Mouse (Mus musculus): ENCODE results near the gene Gm20425. TPM values are rescaled to one million over a fixed set of nuclear protein-coding genes. Genes with fewer than 3 reads are reported as not detected.

Gene Gm20425
- polyA plus RNA-seq, 1 experiment from 2014 or later = not detected

DNA sequence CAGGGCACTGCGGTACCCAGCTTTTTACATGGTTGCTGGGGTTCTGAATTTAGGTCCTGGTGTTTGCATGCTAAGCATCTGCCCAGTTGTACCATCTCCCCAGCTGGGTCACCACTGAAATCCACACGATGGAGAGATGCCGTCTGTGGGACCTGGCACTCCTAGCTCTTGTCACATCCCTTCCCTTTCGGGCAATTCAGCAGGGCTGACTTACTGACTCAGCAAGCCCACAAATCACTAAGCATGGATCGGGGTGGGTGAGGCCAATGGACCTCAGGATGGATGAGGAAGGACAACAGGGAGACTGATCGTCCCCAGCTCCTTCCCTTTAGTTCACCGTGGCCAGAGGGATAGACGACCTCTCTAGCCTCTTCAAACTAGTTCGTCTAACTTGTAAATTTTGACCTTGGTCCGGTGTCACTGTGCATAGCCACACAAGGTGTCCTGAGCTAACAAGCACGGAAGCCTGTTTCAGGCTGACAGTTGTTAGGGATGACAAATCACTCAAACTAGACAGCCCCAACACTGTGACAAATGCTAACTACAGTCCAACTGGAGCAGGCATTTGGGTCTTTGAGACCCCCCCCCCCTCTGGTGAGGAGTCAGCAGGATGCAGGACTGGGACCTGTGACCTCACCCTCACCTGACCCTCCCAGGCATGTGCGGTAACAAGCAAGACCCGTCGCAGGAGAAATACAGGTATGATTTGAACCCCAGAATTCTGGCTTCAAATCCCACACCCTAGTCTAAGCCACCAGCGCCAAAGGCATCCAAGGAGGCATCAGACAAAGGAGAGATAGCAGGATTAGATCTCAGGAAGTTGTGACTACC, 855 bp downstream of the Gm20425 start:
- Histone ChIP-seq H3K27ac (replicated peaks; ENCODE audit: low read depth, low read length) (no peak overlapping the region), H3K36me3 (ENCODE audit: control insufficient read depth, insufficient read depth, low read length) (no peaks in the 10 kb centered on the region), H3K4me2 (ENCODE audit: low read depth, severe bottlenecking) (no peak overlapping the region), H3K9me3 (ENCODE audit: control insufficient read depth, low read length) (no peaks in the 10 kb centered on the region; the same call in 1 of the 2 replicates), H3K4me3 (ENCODE audit: low read depth, low read length) (no peak overlapping the region), H3K9ac (ENCODE audit: low read length) (no peak overlapping the region), H3K27me3 (ENCODE audit: control insufficient read depth, insufficient read depth, low read length) (no peaks in the 10 kb centered on the region), H3K4me1 (ENCODE audit: control insufficient read depth, insufficient read depth, low read length) (no peaks in the 10 kb centered on the region)
- ATAC-seq (ENCODE audit: insufficient number of reproducible peaks, low FRiP score, low TSS enrichment, low read depth) = no peak
- no peak for DNase-seq (ENCODE audit: low spot score)
- 85% methylated on average over 15 of the region's 15 CpGs for WGBS

DNA sequence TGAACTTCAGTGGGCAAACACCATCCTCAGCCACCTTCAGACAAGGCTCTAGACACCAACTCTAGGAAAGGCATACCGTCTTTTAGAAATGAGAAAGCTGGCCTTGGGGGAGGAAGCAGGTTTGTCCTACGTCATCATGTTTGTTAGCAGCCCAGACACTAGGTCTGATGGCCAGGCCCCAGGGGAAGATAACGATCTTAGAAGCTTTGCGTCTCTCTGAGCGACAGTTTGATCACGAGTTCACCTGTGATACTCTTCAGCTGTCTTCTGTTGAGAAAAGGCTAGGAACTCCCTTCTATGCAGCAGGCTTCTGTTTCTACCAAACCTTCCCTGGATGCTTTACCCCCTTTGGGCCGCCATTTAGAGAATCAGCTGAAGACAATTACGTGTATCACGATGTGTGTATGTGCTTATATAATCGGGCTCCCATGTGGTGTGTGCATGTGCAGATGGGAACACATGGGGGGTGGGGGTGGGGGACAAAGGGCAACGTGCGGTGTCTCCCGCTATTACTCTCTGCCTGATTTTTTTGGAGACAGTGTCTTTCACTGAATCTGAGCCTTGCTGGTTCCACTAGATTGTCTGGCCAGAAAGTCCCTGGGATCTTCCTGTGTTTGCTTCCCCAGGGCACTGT, 1.6 kb downstream of the Gm20425 start:
- ATAC-seq (ENCODE audit: insufficient number of reproducible peaks, low FRiP score, low TSS enrichment, low read depth) (no peak), DNase-seq (ENCODE audit: low spot score) (no peak)
- Histone ChIP-seq H3K27me3 (ENCODE audit: control insufficient read depth, insufficient read depth, low read length) (no peaks in the 10 kb centered on the region), H3K27ac (replicated peaks; ENCODE audit: low read depth, low read length) (no peak overlapping the region), H3K4me1 (ENCODE audit: control insufficient read depth, insufficient read depth, low read length) (no peaks in the 10 kb centered on the region), H3K4me2 (ENCODE audit: low read depth, severe bottlenecking) (no peak overlapping the region), H3K9me3 (ENCODE audit: control insufficient read depth, low read length) (no peaks in the 10 kb centered on the region; the same call in 1 of the 2 replicates), H3K9ac (ENCODE audit: low read length) (no peak overlapping the region), H3K36me3 (ENCODE audit: control insufficient read depth, insufficient read depth, low read length) (no peaks in the 10 kb centered on the region), H3K4me3 (ENCODE audit: low read depth, low read length) (no peak overlapping the region)
- 81% methylated on average over 13 of the region's 13 CpGs for whole genome bisulfite sequencing

DNA sequence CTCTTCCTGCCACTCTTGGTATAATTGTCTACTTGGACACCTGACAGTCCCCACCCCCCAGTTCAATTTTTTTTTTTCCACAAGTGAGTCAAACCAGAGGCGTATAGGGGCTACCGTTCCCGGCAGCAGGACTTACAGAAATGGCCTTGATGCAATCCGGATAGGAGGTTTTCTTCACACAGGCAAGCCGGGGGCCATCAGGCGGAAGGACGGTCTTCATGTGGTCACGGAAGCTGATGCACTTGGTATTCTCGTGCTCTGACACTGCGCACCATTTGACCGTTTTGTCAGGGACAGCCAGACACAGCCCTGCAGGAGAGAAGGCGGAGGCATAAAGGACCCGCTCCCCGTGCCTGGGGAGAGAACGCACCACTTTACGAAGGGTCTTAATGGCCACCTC, 2.3 kb downstream of the Gm20425 start:
- Histone ChIP-seq H3K4me2 (ENCODE audit: low read depth, severe bottlenecking) (no peak overlapping the region), H3K27ac (replicated peaks; ENCODE audit: low read depth, low read length) (no peak overlapping the region), H3K9ac (ENCODE audit: low read length) (no peak overlapping the region), H3K4me3 (ENCODE audit: low read depth, low read length) (no peak overlapping the region), H3K27me3 (ENCODE audit: control insufficient read depth, insufficient read depth, low read length) (no peaks in the 10 kb centered on the region), H3K4me1 (ENCODE audit: control insufficient read depth, insufficient read depth, low read length) (no peaks in the 10 kb centered on the region), H3K36me3 (ENCODE audit: control insufficient read depth, insufficient read depth, low read length) (no peaks in the 10 kb centered on the region), H3K9me3 (ENCODE audit: control insufficient read depth, low read length) (no peaks in the 10 kb centered on the region; the same call in 1 of the 2 replicates)
- ATAC-seq (ENCODE audit: insufficient number of reproducible peaks, low FRiP score, low TSS enrichment, low read depth) (no peak), DNase-seq (ENCODE audit: low spot score) (no peak)
- 87% methylated on average over 16 of the region's 16 CpGs for WGBS

DNA sequence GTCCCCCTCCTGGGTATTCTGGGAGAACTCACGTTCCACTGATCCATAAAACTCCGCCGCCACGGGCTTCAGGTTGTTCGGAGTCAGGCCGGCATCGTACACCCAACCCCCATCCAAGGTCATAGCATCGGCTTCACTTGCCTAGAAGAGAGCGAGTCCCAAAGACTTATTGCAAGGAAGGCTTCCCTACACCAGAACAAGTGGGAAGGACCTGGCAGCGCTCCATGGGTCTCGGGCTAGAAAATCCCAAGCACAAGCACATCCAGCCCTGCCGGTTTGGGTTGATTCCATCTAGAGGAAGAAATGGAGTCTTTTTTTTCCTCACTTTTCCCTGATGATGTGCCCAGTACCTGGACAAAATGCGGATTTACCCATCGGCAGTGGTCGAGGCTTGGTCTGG, 3.3 kb downstream of the Gm20425 start:
- Histone ChIP-seq H3K4me1 (ENCODE audit: control insufficient read depth, insufficient read depth, low read length) (no peaks in the 10 kb centered on the region), H3K9me3 (ENCODE audit: control insufficient read depth, low read length) (no peaks in the 10 kb centered on the region; the same call in 1 of the 2 replicates), H3K27me3 (ENCODE audit: control insufficient read depth, insufficient read depth, low read length) (no peaks in the 10 kb centered on the region), H3K36me3 (ENCODE audit: control insufficient read depth, insufficient read depth, low read length) (no peaks in the 10 kb centered on the region), H3K27ac (replicated peaks; ENCODE audit: low read depth, low read length) (no peak overlapping the region), H3K4me2 (ENCODE audit: low read depth, severe bottlenecking) (no peak overlapping the region), H3K9ac (ENCODE audit: low read length) (no peak overlapping the region), H3K4me3 (ENCODE audit: low read depth, low read length) (no peak overlapping the region)
- WGBS = 95% methylated on average over 15 of the region's 15 CpGs
- DNase-seq (ENCODE audit: low spot score) = no peak
- ATAC-seq (ENCODE audit: insufficient number of reproducible peaks, low FRiP score, low TSS enrichment, low read depth) = no peak

DNA sequence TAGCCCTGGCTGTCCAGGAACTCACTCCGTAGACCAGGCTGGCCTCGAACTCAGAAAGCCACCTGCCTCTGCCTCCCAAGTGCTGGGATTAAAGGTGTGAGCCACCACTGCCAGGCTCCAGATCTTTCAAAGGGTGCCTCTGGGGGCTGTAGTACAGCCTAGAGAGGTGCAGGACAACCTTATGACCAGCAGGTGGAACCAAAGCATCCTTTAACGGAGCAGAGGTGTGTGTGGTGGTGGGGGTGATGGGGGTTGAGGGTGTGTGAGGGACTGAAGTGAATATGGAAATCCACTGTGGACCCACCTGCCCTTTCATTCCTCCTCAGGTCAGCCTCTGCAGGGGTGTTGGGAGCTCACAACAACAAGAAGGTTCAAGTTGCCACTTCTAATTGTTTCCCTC, 4.6 kb downstream of the Gm20425 start:
- DNase-seq (ENCODE audit: low spot score) = no peak
- 63% methylated on average over 3 of the region's 3 CpGs for WGBS
- no peaks in the 10 kb centered on the region; the same call in 1 of the 2 replicates for H3K9me3 ChIP-seq (ENCODE audit: control insufficient read depth, low read length)

DNA sequence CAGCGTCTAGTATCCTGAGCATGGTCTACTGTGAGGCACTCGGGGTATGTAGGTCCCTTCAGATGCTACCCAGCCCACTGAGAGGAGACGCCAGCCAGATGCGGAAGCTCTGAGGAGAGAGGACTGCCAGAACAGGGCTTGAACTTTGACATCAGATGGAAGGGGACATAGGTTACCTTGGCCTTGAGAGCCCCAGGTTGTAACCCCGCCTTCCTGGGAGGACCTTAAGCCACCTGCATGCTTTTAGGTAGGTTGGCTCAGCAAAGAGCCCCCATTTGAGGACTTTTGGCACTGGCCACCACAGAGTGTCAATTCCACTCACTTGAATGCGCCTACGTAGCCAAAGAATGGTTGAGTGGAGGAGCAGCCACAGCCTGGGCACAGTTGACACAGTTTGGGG, 5.4 kb downstream of the Gm20425 start:
- H3K36me3 ChIP-seq (ENCODE audit: control insufficient read depth, insufficient read depth, low read length) = no peaks in the 10 kb centered on the region
- no peak overlapping the region for H3K27ac ChIP-seq (replicated peaks; ENCODE audit: low read depth, low read length)
- 88% methylated on average over 7 of the region's 7 CpGs for WGBS
- ATAC-seq (ENCODE audit: insufficient number of reproducible peaks, low FRiP score, low TSS enrichment, low read depth) = no peak
- no peaks in the 10 kb centered on the region; the same call in 1 of the 2 replicates for H3K9me3 ChIP-seq (ENCODE audit: control insufficient read depth, low read length)
- H3K4me2 ChIP-seq (ENCODE audit: low read depth, severe bottlenecking) = no peak overlapping the region
- no peaks in the 10 kb centered on the region for H3K27me3 ChIP-seq (ENCODE audit: control insufficient read depth, insufficient read depth, low read length)
- H3K4me3 ChIP-seq (ENCODE audit: low read depth, low read length) = no peak overlapping the region
- H3K9ac ChIP-seq (ENCODE audit: low read length) = no peak overlapping the region
- H3K4me1 ChIP-seq (ENCODE audit: control insufficient read depth, insufficient read depth, low read length) = no peaks in the 10 kb centered on the region
- DNase-seq (ENCODE audit: low spot score) = no peak

More for the DNA sequence above, 4.6 kb downstream of the Gm20425 start:
- no peak overlapping the region for H3K4me3 ChIP-seq (ENCODE audit: low read depth, low read length)
- no peaks in the 10 kb centered on the region for H3K36me3 ChIP-seq (ENCODE audit: control insufficient read depth, insufficient read depth, low read length)
- H3K4me2 ChIP-seq (ENCODE audit: low read depth, severe bottlenecking) = no peak overlapping the region
- ATAC-seq (ENCODE audit: insufficient number of reproducible peaks, low FRiP score, low TSS enrichment, low read depth) = no peak
- H3K27ac ChIP-seq (replicated peaks; ENCODE audit: low read depth, low read length) = no peak overlapping the region
- H3K27me3 ChIP-seq (ENCODE audit: control insufficient read depth, insufficient read depth, low read length) = no peaks in the 10 kb centered on the region
- H3K9ac ChIP-seq (ENCODE audit: low read length) = no peak overlapping the region
- no peaks in the 10 kb centered on the region for H3K4me1 ChIP-seq (ENCODE audit: control insufficient read depth, insufficient read depth, low read length)

DNA sequence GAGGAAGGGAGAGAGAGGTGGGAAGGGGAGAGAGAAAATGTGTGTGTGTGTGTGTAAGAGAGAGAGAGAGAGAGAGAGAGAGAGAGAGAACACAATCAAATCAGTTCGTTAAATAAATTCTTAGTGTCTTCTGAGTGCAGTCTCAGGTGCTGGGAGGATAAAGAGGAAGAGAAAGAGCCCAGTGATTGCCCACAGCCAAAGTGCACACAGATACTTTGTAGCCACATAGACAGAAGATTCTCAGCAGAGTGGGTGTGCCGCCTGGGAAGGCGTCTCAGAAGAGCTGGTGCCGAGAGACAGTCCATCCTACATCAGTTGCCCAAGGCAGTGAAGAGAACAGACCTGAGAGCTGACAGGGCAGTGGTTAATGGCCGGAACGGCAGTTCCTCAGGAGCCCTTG, 15.8 kb downstream of the Gm20425 start:
- H3K36me3 ChIP-seq (ENCODE audit: control insufficient read depth, insufficient read depth, low read length) = no peaks in the 10 kb centered on the region
- WGBS = 78% methylated on average over 6 of the region's 6 CpGs
- no peak overlapping the region for H3K4me3 ChIP-seq (ENCODE audit: low read depth, low read length)
- ATAC-seq (ENCODE audit: insufficient number of reproducible peaks, low FRiP score, low TSS enrichment, low read depth) = no peak
- H3K9ac ChIP-seq (ENCODE audit: low read length) = no peak overlapping the region
- H3K4me1 ChIP-seq (ENCODE audit: control insufficient read depth, insufficient read depth, low read length) = no peaks in the 10 kb centered on the region
- no peak overlapping the region for H3K4me2 ChIP-seq (ENCODE audit: low read depth, severe bottlenecking)
- no peak overlapping the region for H3K27ac ChIP-seq (replicated peaks; ENCODE audit: low read depth, low read length)
- no peak for DNase-seq (ENCODE audit: low spot score)
- H3K27me3 ChIP-seq (ENCODE audit: control insufficient read depth, insufficient read depth, low read length) = no peaks in the 10 kb centered on the region; the same call in 1 of the 2 replicates
- no peaks in the 10 kb centered on the region for H3K9me3 ChIP-seq (ENCODE audit: control insufficient read depth, low read length)

DNA sequence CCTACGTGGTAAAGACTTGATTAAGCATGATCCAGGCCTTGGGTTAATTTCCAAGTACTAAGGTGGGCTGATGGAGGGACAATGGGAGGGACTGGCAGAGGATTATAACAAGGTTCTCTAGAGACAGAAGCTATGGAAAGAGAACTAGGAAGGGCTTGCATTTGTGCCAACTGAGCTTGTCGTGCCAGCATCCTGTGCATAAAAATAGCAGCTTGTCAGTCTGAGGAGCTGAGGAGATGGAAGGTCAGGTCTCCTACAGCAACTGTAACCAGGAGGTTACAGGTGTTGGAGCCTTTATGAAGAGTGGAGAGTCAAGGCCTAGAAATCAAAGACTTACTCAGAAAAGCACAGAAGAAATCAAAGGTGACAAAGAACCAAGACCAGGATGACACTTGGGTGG, 16.5 kb downstream of the Gm20425 start:
- no peaks in the 10 kb centered on the region for H3K9me3 ChIP-seq (ENCODE audit: control insufficient read depth, low read length)
- no peaks in the 10 kb centered on the region for H3K36me3 ChIP-seq (ENCODE audit: control insufficient read depth, insufficient read depth, low read length)
- H3K4me3 ChIP-seq (ENCODE audit: low read depth, low read length) = no peak overlapping the region
- no peak overlapping the region for H3K27ac ChIP-seq (replicated peaks; ENCODE audit: low read depth, low read length)
- ATAC-seq (ENCODE audit: insufficient number of reproducible peaks, low FRiP score, low TSS enrichment, low read depth) = no peak
- H3K4me1 ChIP-seq (ENCODE audit: control insufficient read depth, insufficient read depth, low read length) = no peaks in the 10 kb centered on the region
- H3K27me3 ChIP-seq (ENCODE audit: control insufficient read depth, insufficient read depth, low read length) = no peaks in the 10 kb centered on the region; the same call in 1 of the 2 replicates
- DNase-seq (ENCODE audit: low spot score) = no peak
- 70% methylated on average over 2 of the region's 2 CpGs for WGBS
- no peak overlapping the region for H3K4me2 ChIP-seq (ENCODE audit: low read depth, severe bottlenecking)
- no peak overlapping the region for H3K9ac ChIP-seq (ENCODE audit: low read length)
